Mouse (Mus musculus): ENCODE results near the gene Zfp978.
"Not testable (repeated sequence)": the region's sequence is repeated elsewhere in the genome, so short reads cannot be mapped to it uniquely, and the experiment has no call there.

DNA sequence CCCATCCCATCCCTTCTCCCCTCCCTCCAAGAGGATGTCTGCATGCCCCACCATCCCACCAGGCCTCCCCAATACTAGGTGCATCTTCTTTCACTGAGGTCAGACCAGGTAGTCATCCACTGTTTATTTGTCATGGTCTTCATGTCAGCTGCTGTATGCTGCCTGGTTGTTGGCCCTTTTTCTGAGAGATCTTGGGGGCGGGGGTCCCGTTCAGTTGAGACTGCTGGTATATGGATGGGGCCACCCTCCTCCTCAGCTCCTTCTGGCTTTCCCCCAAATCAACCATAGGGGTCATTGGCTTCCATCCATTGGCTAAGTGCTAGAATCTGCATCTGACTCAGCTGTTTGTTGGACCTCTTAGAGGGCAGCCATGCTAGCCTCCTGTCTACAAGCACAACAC is 8.5 kb downstream of the Zfp978 start:
- not testable (repeated sequence) for TF ChIP-seq POLR2A (IDR thresholded peaks at IDR 0.05; ENCODE audit: extremely low read depth, insufficient read depth, low read length); CTCF (IDR thresholded peaks at IDR 0.05; ENCODE audit: low read depth, low read length)
